Mouse (Mus musculus) MEL (cell line): Measurements from ENCODE around the gene Btbd16.

Experiments
- CTCF ChIP-seq, 3 experiments: IDR thresholded peaks in 2 of 3; conservative IDR thresholded peaks in 1 of 3; 2 replicates each; pipeline ENCODE4 v1.5.1; 2011 to 2012; ENCODE audit warnings: low read length in 3 of 3, low read depth in 2 of 3, mild to moderate bottlenecking in 2 of 3, improper control_type of control experiment in 1 of 3, inconsistent platforms in 1 of 3, mixed read lengths in 1 of 3, moderate library complexity in 1 of 3; ENCODE audit not compliant: control insufficient read depth in 1 of 3, insufficient read depth in 1 of 3, poor library complexity in 1 of 3, severe bottlenecking in 1 of 3
- KAT2A ChIP-seq: conservative IDR thresholded peaks from 2 replicates; pipeline ENCODE4 v1.6.1; 2012; ENCODE audit warnings: low read depth, low read length, improper control_type of control experiment, inconsistent platforms
- MEF2A ChIP-seq: IDR thresholded peaks from 2 replicates; pipeline ENCODE4 v1.6.1; 2014; ENCODE audit warnings: low read depth, mild to moderate bottlenecking, inconsistent platforms, low read length, improper control_type of control experiment; ENCODE audit not compliant: poor library complexity, insufficient replicate concordance, severe bottlenecking; ENCODE audit errors: extremely low read depth
- POLR2A ChIP-seq, 2 experiments: IDR thresholded peaks; 2 replicates each; pipeline ENCODE4 v1.6.1; 2011 to 2012; ENCODE audit warnings: low read length in 2 of 2, mild to moderate bottlenecking in 2 of 2, control low read depth in 1 of 2, improper control_type of control experiment in 1 of 2, low read depth in 1 of 2, moderate library complexity in 1 of 2; ENCODE audit not compliant: control insufficient read depth in 1 of 2, insufficient read depth in 1 of 2, poor library complexity in 1 of 2
- SIN3A ChIP-seq: IDR thresholded peaks from 2 replicates; pipeline ENCODE4 v1.6.1; 2012; ENCODE audit warnings: low read length, improper control_type of control experiment, inconsistent platforms
- TBP ChIP-seq: IDR thresholded peaks from 2 replicates; pipeline ENCODE4 v1.8.0; 2011; ENCODE audit warnings: low read depth, low read length, improper control_type of control experiment
- ZNF384 ChIP-seq: IDR thresholded peaks from 2 replicates; pipeline ENCODE4 v1.6.1; 2012; ENCODE audit warnings: low read depth, mild to moderate bottlenecking, inconsistent platforms, low read length, improper control_type of control experiment

- no peak for TF ChIP-seq ZNF384
- no peak for TF ChIP-seq CTCF (IDR thresholded peaks at IDR 0.05 in 2 of 3, conservative IDR thresholded peaks at IDR 0.05 in 1 of 3; ENCODE audit: control insufficient read depth in 1 of 3, insufficient read depth in 1 of 3, low read depth in 2 of 3, low read length in 3 of 3, poor library complexity in 1 of 3, severe bottlenecking in 1 of 3)
- TF ChIP-seq POLR2A (IDR thresholded peaks at IDR 0.05; ENCODE audit: control insufficient read depth in 1 of 2, insufficient read depth in 1 of 2, low read depth in 1 of 2, low read length in 2 of 2, poor library complexity in 1 of 2), result no peak
- TF ChIP-seq TBP, result no peak
- no peak for TF ChIP-seq MEF2A
- no peak for TF ChIP-seq KAT2A
- no peak for TF ChIP-seq SIN3A
Measured at GRCm38 (mm10) chr7:130780866-130781419, 7.1 kb downstream of the Btbd16 start.
